Mouse (Mus musculus): ENCODE results near the gene Timm17a.

Timm17a gene

DNA sequence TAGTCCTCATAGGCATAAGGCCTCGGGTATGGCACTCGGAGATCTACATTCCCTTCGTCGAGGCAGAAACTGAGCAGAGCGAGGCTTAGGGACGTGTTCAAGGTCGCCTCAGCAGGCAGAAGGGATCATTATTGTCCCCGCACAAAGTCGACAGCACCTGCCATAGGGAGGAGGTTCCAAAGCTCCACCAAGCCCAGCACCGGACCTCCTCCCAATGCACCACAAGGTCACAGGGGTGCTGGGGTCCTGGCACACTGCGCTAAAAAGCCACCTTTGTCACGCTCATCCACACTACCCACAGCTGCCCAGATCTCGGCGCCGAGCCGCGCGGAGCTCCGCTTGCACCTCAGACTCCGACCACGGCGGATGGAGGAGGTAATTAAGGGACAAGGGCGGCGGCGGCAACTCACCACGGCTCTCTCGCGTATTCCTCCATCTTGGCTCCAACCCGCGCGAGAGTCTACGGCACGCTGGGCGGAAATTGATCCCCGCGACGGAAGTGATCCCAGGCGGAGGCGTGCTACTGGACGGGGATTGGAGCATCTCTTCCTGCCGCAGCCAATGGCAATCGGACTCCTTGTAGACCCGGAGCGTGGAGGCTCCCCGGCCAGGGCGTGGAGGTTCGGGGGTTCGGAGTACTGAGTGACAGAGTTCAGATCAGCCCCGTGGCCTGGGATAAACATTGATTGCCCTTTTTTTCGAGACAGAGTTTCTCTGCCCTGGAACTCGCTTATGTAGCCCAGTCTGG, at the start of gene Timm17a:
Gene Timm17a, minus strand, starts transcription at position 495 of the 748 bp plus-strand sequence.
- DNase-seq (ENCODE audit: low read depth) = peak; percentile 94

DNA sequence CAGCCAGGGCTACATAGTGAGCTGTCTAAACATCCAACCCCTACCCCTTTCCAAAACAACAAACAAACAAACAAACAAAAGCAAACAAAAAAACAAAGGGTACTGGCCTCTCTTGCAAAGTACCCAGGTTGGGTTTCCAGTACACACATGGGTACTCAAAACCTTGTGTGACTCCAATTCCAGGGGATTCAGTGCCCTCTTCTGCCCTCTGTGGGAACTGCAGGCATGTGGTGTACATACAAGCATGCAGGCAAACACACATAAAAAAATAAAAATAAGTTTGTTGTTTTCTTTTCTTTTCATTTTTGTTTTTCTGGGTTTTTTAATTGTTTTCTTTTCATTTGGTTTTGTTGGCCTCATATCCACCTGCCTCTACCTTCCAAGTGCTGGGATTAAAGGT, 48.5 kb upstream of the Timm17a start:
- DNase-seq (ENCODE audit: low read depth) = no peak

DNA sequence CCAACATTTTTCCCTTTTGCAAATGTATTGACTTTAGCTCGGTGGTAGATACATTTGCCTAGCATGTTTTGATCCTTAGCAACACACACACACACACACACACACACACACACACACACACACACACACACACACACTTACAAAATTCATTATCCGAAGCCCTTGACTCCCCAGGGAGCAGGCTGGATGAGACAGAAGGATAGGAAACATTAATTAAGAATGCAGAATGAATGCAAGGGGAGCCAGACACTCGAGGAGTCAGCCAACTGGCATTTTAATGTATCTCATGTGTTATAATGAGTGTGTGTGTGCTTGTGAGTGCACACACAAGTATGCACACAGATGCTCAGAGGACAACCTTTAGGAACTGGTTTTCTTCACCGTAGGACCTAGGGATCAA, 47.9 kb upstream of the Timm17a start:
- DNase-seq (ENCODE audit: low read depth) = no peak

DNA sequence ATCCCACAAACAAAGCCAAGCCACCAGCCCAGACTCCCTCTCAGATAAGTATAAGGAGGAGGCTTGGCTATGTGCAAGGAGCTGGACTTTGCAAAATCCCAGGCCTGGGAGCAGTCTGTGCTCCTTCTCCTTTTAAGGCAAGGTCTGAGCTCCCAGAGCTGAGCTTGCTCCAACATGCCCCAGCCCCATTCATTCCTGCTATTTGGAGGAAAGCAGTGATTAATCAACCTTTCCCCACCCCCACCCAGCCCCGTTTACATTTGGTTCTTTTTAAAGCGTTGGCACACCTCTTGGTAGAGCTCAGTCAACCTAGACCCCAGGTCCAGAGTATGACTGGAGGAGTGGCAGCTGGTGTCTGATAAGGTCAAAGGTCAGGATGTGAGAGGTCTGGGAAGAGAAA, 45.5 kb upstream of the Timm17a start:
- DNase-seq (ENCODE audit: low read depth) = no peak

DNA sequence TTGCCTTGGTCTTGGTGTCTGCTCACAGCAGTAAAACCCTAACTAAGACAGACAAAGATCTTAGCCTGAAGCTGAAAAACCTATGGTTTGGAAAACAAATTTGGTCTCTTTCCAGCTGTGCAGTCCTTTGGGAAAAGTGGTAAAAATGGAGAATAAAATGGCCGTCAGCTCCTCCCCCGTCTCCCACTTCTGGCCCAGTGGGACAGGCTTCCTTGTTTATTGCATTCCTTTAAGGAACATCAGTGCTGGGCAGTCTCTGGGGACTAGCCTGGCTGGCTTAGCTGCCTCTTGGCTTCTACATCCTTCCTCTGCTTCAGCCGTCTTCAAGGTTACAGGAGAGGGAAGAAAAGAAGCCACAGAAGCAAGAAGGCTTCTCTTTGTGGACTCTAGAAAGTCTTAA, 38.4 kb upstream of the Timm17a start:
- no peak for DNase-seq (ENCODE audit: low read depth)

DNA sequence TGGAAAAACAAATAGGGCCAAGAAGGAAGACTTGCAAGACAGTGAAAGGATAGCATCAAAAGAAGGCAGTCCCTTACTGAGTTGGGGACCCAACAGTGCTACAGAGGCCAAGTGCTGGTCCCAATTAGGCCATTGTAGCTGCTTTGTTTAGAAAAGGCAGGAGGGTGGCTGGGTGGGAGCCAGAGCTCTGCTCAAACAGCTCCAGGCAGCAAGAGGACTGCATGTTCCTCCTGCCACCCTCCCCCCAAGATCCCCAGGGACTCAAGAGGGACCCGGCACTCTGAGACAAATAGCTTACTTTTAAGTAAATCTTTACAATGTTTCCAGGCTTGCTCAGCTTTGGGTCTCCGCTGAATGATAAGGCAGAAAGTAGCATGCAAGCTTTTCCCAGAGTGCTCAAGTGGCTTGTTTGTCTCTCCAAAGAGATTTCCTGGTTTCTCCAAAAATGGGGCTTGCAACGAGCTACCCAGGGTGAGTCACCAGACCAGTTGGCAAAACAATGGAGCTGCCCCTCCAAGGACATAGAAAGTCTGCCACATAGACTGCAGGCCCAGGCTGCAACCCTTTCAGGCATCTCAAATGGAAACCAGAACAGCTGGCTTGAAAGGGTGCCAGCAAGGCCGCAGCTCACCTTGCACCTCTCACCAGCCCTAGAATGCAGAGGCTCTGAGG, 34.1 kb upstream of the Timm17a start:
- no peak for DNase-seq (ENCODE audit: low read depth)

DNA sequence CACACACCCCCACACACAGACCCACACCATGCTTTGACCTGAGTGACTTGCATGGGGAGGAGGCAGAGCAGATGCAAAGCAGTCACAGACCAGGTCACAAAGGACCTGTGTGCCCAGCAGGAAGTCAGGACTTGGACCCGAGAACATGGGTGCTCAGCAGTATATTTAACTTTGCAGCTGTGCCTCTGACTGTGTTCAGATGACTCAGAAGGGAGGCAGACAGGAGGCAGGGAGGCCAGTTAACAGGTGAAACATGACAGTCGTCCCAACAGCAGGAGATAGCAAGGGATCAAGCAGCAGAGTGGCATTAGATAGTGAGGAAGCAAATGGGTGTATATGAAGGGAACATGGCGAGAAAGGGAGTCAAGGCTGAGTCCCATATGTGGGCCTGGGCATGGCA, 33.3 kb upstream of the Timm17a start:
- no peak for DNase-seq (ENCODE audit: low read depth)

DNA sequence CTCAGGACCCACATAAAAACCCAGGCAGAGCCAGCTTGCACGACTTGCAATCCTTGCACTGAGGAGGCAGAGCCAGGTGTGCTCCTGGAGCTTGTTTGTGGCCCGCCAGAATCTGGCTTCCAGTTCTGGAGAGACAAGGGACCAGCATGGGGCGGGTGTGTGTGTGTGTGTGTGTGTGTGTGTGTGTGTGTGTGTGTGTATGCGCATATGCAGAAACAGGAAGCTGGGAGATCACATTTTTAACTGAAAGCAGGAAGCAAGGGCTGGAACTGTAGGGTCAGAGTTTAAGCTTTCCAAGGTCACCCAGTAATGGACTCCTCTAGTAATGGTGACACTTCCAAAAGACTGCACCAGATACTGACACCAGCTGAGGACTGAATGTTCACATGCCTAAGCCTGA, 30.4 kb upstream of the Timm17a start:
- no peak for DNase-seq (ENCODE audit: low read depth)

DNA sequence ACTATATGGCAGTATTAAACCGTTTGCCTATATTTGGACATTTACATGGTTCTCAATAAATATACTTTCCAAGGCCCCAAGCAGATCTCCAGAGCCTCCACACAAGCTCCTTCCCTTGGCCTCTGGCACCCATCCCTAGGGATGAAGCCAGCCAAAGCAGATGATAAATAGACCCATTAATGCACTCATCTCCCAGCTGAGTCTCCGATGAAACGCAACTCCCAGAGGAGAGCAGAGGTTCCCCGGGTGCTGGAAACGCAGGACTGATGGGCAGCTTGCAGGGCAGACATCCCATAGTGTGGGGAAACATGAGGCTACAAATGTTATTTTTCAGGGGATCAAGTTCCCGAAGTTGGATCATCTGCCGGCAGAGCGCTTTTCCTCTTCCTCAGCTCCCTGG, 28.4 kb upstream of the Timm17a start:
- DNase-seq (ENCODE audit: low read depth) = no peak

DNA sequence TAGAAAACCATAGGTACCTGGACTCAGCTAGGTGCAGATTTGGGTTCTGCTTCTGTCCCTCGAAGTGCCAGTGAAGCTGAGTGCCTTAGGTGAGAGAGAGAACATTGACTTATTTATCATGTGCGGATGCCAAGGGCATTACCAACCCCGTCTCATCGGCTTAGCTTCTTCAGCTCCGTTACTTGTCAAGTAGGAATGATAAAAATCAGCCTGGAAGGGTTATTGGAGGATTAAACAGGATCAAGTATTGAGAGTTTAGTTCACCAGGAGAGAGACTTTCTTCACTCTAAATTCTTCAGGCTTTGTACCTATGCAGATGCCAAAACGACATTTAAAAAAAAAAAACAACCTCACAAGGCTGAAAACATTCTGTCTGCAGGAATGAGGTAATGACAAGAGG, 17.0 kb upstream of the Timm17a start:
- no peak for DNase-seq (ENCODE audit: low read depth)

DNA sequence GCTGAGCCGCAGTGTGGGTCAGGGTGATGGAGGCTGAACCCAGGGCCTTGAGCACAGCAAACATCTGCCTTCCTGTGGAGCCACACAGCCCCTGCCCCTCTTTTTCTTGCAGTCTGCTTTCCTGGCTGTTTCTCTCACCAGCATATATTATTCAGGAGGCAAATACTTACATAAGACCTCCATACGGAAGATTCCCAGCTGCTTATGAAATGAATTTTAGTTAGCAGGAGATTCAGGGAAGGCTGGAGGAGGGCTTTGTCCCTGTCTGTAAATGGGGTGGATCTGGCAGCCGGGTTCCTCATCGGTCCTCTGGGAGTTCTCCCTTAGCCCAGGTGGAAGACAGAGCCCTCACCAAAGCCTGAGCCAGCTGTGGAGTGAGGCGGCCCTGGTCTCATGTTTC, 14.8 kb upstream of the Timm17a start:
- no peak for DNase-seq (ENCODE audit: low read depth)

DNA sequence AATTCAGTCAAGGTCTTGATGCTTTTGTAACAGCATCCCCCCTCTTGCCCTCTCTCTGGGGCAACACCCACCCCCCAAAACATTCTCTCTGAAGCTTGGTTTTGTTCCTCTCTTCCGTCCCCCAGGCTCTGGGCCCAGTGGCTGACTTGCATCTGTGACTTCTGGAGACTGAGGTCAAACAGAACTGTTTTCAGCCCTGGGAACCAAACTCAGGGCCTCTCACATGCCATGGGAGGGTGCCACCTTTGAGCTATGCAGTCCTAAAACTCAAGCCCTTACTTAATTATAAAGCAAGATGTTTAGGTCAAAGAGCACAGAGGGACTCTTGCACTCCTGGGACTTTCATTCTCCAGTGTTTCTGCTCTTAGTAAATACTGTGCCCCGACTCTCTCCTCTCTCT, 12.4 kb upstream of the Timm17a start:
- no peak for DNase-seq (ENCODE audit: low read depth)

DNA sequence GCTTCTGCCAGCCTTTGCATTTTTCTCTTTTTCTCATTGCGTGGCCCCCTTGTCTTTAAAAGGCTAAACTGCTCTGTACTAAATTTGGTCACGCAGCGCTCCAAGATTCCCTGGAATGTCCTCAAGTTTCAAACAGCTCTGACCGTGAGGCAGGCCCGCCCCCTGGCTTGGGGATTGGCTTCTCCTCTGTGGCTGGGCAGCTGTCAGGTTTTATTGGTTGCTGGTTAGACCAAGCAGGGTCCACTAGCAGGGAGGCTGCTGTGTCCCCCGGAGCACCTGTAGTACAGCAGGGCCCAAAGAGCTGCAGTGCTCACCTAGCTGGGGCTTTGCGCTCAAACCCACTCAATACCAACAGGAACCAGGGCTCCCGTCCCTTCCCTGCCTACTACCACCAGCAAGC, 11.0 kb upstream of the Timm17a start, which contains the start of gene Lmod1:
Gene Lmod1, plus strand, starts transcription at position 237 of the 400 bp plus-strand sequence.
- no peak for DNase-seq (ENCODE audit: low read depth)

DNA sequence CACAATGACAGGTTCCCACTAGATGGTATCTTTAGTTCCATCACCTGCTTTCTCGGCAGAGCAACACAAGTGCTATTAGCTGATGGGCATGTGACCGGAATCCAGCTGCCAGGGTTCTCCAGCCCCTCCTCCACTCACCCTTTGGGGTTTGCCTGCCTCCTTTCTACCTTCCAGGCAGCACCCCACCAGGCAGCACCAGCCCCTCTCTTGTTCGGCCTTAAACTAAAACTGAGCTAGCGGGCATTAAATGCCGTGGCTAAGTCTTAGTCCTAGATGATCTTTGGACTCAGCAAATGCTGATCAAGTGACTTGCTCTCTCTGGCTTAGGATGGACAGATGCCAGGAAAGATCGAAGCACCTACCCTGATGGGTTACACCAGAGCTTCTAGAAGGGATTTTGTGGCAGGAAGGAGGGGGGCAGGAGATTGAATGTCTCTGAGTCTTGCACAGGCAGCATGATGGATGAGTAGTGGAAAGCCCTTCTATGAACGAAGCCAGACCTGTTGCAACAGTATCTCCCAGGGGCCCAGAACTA, 9.9 kb upstream of the Timm17a start:
- no peak for DNase-seq (ENCODE audit: low read depth)

DNA sequence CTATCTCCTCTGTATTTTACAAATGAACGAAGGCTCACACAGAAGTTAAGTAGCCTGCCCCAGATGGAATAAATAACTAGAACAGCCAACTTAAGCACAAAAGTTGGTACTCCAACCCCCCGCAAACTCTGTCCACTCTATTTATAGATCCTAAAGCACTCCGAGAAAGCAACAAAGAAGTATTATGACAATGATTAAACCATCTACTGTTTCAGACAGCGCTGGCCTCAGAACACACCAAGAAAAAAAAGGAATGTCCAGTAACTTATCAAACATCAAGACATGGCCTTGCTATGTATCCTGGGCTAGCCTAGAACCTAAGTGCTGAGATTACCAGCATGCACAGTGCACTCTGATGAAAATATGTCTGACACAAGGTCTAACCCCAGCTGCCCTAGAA, 1.4 kb downstream of the Timm17a start:
- DNase-seq (ENCODE audit: low read depth) = no peak

DNA sequence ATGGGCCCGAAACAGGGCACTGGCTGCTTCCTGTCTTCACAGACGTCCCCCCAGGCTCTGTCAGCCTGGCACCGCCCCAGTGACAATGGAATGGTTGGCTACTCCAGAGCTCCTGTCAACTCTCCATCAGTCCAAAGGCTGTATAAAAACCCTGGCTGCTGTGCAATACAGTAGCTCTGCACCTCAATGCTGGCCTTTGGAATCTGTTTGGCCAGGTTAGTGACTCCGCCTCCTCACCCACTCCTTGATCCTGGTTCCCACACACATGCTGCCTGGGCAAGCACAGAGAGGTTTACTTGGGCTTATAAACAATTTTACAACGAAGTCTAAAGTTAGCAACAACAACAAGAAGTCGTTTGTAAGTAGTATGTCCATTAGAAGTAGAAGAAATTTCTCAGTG, 2.2 kb downstream of the Timm17a start:
- no peak for DNase-seq (ENCODE audit: low read depth)

DNA sequence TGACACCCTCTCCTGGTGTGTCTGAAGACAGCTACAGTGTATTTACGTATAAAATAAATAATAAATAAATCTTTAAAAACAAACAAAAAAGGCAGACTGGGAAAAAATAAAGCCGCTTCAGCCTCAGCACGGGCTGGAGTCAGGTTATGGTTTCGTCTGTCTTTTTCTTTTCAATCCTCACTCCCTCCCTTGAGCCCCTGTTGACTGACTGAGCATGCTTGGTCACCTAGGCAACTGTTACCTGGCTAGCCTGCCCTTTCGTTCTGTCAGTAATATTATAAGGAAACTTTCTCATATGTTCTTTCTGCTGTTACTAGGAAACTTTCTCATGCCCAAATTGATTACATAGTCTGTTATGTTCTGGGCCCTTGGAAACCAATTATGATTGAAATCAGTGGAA, 22.7 kb downstream of the Timm17a start:
- DNase-seq (ENCODE audit: low read depth) = no peak

DNA sequence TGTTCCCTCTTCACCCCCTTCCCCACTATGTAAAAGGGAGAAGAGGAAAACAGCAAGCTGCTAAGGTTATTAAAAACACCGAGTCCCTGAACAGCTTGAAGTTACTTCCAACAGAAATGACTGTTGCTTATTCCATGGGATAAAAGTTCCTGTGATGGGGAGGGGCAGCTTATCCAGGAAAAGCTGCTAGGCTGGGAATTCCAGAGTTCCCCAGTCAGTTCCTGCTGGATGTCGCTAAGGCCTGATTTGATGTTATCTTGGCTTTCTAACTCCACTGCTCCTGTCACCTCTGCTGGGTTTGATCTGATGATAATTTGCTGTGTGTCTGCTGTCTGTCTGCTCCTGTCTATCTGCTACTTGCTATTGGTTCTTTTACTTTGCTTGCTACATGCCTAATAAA, 27.3 kb downstream of the Timm17a start:
- no peak for DNase-seq (ENCODE audit: low read depth)

DNA sequence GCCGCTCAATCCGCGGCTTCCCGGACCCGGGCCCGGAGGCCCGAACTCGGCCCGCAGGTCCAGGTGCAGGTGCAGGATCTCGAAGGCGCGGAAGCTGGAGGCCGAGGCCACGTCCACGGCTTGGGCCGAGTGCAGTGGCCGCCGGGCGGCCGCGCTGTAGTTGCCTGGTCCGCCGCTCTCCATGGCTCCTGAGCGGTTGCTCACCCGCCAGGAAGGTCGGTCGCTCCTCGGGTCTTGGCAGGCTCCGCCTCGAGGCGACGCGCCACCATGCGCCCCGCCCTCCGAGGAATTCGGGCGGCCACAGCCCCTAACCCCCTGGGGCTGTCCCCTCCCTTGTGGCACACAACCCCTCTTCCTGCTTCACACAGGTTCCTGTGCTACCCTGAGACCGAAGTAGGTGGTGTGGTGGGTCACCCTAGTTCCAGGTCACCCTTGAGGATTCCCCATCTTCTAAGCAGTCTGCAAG, 29.7 kb downstream of the Timm17a start, which contains the start of gene Rnpep:
Gene Rnpep, minus strand, starts transcription at position 259 of the 466 bp plus-strand sequence.
- peak; percentile 70 for DNase-seq (ENCODE audit: low read depth)

DNA sequence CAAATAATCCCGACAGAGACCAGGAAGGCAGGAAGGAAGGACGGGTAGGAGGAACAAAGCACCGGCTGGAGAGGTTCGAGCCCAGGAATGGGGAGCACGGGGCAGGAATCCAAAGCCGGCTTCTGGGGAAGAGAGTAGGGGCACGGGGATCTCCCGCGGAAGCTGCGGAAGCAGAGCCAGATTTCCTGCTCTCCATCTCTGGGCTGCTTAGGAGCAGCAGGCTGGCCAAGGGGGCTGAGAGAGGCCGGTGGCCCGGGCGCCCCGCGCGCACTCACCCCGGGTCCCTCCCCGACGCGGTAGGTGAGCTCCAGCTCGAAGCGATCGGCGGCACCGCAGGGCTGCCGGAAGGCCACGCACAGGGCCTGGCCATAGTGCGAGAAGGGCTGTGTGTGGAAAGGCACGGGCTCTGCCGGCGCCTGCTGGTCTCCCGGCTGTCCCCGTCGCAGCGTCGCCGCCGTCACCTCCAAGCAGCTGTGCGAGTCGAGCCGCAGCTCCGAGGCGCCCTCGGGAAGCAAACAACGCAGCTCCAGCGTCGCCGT, 30.2 kb downstream of the Timm17a start:
- DNase-seq (ENCODE audit: low read depth) = peak; percentile 55

DNA sequence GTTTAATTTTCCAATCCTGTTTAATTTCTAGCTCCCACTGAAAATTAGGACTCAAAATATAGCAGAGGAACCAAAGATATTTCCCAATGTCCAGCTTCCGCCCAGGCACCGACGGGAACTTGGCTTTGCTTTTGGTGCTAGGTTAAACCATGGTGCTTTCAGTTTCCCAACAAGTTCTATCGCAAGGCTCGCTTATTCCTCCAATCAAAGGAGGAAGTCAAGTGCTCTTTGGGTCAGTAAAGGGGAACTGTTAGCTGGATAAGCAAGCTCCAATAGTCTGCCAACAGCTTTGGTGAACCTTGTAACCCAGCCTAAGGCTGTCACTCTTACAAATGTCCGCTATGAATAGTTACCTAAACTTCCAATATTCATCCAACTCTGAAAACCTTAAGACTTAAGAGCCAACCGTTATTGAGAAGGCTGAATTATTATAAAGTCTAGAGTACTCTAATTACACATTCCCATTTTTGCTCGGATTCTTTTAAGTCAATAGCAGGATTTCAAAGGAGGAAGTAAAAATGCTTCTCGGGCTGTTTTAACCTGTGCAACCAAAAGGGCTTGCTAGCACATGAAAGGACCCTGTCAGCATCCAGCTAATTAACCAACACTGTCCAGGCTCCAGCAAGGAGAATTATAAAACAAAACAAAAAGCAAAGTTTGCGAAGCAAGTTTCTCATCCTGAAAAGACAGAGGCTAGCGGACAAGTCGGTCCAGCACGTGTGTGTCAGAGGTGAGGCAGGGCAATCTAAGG, 30.9 kb downstream of the Timm17a start:
- peak; percentile 26 for DNase-seq (ENCODE audit: low read depth)

DNA sequence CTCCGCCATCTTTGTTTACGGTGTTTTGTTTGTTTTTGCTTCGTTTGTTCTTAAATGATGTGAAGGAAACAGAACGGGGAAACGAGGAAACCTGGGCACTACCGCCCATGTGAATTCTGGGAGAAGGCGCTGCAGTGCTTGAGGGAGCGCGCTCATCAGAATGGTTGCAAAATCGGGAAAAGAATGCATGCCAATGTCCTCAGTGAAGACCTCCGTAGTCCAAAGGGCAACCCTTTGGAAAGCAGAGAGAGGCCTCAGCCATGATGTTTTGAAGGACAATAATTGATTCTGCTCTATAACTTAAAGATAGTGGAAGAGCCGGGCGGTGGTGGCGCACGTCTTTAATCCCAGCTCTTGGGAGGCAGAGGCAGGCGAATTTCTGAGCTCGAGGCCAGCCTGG, 31.7 kb downstream of the Timm17a start:
- DNase-seq (ENCODE audit: low read depth) = no peak
